Mouse (Mus musculus) MEL (cell line): ENCODE measurements around the gene Dact1. TPM values are rescaled to one million over a fixed set of nuclear protein-coding genes. Genes with fewer than 3 reads are reported as not detected.

ENCODE experiments used
- DNase-seq: peaks from one replicate; pipeline ENCODE4 v3.0.0; 2011; ENCODE audit warnings: low read depth, low spot score
- H3K27ac ChIP-seq: 2 replicates; pipeline ENCODE4 v1.5.1; 2012; ENCODE audit warnings: low read depth, mild to moderate bottlenecking, control low read depth, low read length, moderate library complexity; ENCODE audit not compliant: control insufficient read depth
- H3K27me3 ChIP-seq, 2 experiments: fragments of 150-350 bp in 1 of 2; sonication (generic) in 1 of 2; 2 replicates each; pipeline ENCODE4 v1.6.1; 2012; ENCODE audit warnings: low read length in 2 of 2, mild to moderate bottlenecking in 2 of 2, improper control_type of control experiment in 1 of 2, moderate library complexity in 1 of 2; ENCODE audit not compliant: insufficient read depth in 2 of 2, control insufficient read depth in 1 of 2
- H3K36me3 ChIP-seq, 2 experiments: 2 replicates each; pipeline ENCODE4 v1.6.1; 2012 to 2014; ENCODE audit warnings: low read length in 2 of 2, improper control_type of control experiment in 1 of 2, inconsistent platforms in 1 of 2, mild to moderate bottlenecking in 1 of 2; ENCODE audit not compliant: insufficient read depth in 2 of 2, control insufficient read depth in 1 of 2
- H3K4me1 ChIP-seq, 2 experiments: fragments of 150-350 bp in 1 of 2; sonication (generic) in 1 of 2; 2 replicates each; pipeline ENCODE4 v1.6.1; 2012; ENCODE audit warnings: low read length in 2 of 2, improper control_type of control experiment in 1 of 2, mild to moderate bottlenecking in 1 of 2; ENCODE audit not compliant: insufficient read depth in 2 of 2, control insufficient read depth in 1 of 2
- H3K4me3 ChIP-seq, 2 experiments: fragments of 150-350 bp in 1 of 2; sonication (generic) in 1 of 2; 2 replicates each; pipeline ENCODE4 v1.5.1; 2012; ENCODE audit warnings: low read depth in 2 of 2, low read length in 2 of 2, mild to moderate bottlenecking in 2 of 2, moderate library complexity in 2 of 2, control low read depth in 1 of 2, improper control_type of control experiment in 1 of 2; ENCODE audit not compliant: control insufficient read depth in 1 of 2, insufficient read depth in 1 of 2
- H3K79me2 ChIP-seq: 2 replicates; pipeline ENCODE4 v1.6.1; 2012; ENCODE audit warnings: mild to moderate bottlenecking, low read length, moderate library complexity; ENCODE audit not compliant: control insufficient read depth, poor library complexity, insufficient read depth
- H3K9ac ChIP-seq: 2 replicates; pipeline ENCODE4 v1.6.1; 2012; ENCODE audit warnings: low read depth, mild to moderate bottlenecking, control low read depth, low read length, moderate library complexity; ENCODE audit not compliant: control insufficient read depth, poor library complexity, severe bottlenecking
- H3K9me3 ChIP-seq: fragments of 150-350 bp; sonication (generic); replicated peaks from 2 replicates; pipeline ENCODE4 v1.6.1; 2012; ENCODE audit warnings: mild to moderate bottlenecking, low read length, improper control_type of control experiment, moderate library complexity; ENCODE audit not compliant: insufficient read depth
- CHD1 ChIP-seq: IDR thresholded peaks from 2 replicates; pipeline ENCODE4 v1.6.1; 2012; ENCODE audit warnings: low read depth, mild to moderate bottlenecking, inconsistent platforms, low read length, improper control_type of control experiment
- CHD2 ChIP-seq: IDR thresholded peaks from 2 replicates; pipeline ENCODE4 v1.6.1; 2011; ENCODE audit warnings: low read length, improper control_type of control experiment
- CTCF ChIP-seq, 3 experiments: IDR thresholded peaks in 2 of 3; conservative IDR thresholded peaks in 1 of 3; 2 replicates each; pipeline ENCODE4 v1.5.1; 2011 to 2012; ENCODE audit warnings: low read length in 3 of 3, low read depth in 2 of 3, mild to moderate bottlenecking in 2 of 3, improper control_type of control experiment in 1 of 3, inconsistent platforms in 1 of 3, mixed read lengths in 1 of 3, moderate library complexity in 1 of 3; ENCODE audit not compliant: control insufficient read depth in 1 of 3, insufficient read depth in 1 of 3, poor library complexity in 1 of 3, severe bottlenecking in 1 of 3
- E2F4 ChIP-seq: IDR thresholded peaks from 2 replicates; pipeline ENCODE4 v1.6.1; 2011; ENCODE audit warnings: low read depth, low read length, improper control_type of control experiment, borderline replicate concordance
- ELF1 ChIP-seq: IDR thresholded peaks from 2 replicates; pipeline ENCODE4 v1.6.1; 2014; ENCODE audit warnings: low read depth, mild to moderate bottlenecking, inconsistent platforms, low read length, improper control_type of control experiment, moderate library complexity
- MAFK ChIP-seq: IDR thresholded peaks from 2 replicates; pipeline ENCODE4 v1.6.1; 2011; ENCODE audit warnings: low read depth, mild to moderate bottlenecking, low read length, improper control_type of control experiment, borderline replicate concordance
- MAX ChIP-seq: IDR thresholded peaks from 2 replicates; pipeline ENCODE4 v1.6.1; 2011; ENCODE audit warnings: low read length, improper control_type of control experiment
- MAZ ChIP-seq: IDR thresholded peaks from 2 replicates; pipeline ENCODE4 v1.6.1; 2012; ENCODE audit warnings: low read depth, mild to moderate bottlenecking, inconsistent platforms, low read length, improper control_type of control experiment
- MEF2A ChIP-seq: IDR thresholded peaks from 2 replicates; pipeline ENCODE4 v1.6.1; 2014; ENCODE audit warnings: low read depth, mild to moderate bottlenecking, inconsistent platforms, low read length, improper control_type of control experiment; ENCODE audit not compliant: poor library complexity, insufficient replicate concordance, severe bottlenecking; ENCODE audit errors: extremely low read depth
- MXI1 ChIP-seq: IDR thresholded peaks from 2 replicates; pipeline ENCODE4 v1.6.1; 2011; ENCODE audit warnings: mild to moderate bottlenecking, low read depth, low read length, improper control_type of control experiment
- MYB ChIP-seq: IDR thresholded peaks from 2 replicates; pipeline ENCODE4 v1.6.1; 2011; ENCODE audit warnings: mild to moderate bottlenecking, low read depth, low read length, improper control_type of control experiment
- NELFE ChIP-seq: IDR thresholded peaks from 2 replicates; pipeline ENCODE4 v1.6.1; 2011; ENCODE audit warnings: low read depth, low read length, improper control_type of control experiment
- POLR2A ChIP-seq, 2 experiments: IDR thresholded peaks; 2 replicates each; pipeline ENCODE4 v1.6.1; 2011 to 2012; ENCODE audit warnings: low read length in 2 of 2, mild to moderate bottlenecking in 2 of 2, control low read depth in 1 of 2, improper control_type of control experiment in 1 of 2, low read depth in 1 of 2, moderate library complexity in 1 of 2; ENCODE audit not compliant: control insufficient read depth in 1 of 2, insufficient read depth in 1 of 2, poor library complexity in 1 of 2
- RAD21 ChIP-seq: IDR thresholded peaks from 2 replicates; pipeline ENCODE4 v1.6.1; 2011; ENCODE audit warnings: mild to moderate bottlenecking, low read depth, low read length, improper control_type of control experiment
- RCOR1 ChIP-seq: IDR thresholded peaks from 2 replicates; pipeline ENCODE4 v1.6.1; 2012; ENCODE audit warnings: low read depth, mild to moderate bottlenecking, inconsistent platforms, low read length, improper control_type of control experiment
- SMC3 ChIP-seq: IDR thresholded peaks from 2 replicates; pipeline ENCODE4 v1.6.1; 2011; ENCODE audit warnings: low read depth, low read length, improper control_type of control experiment
- TBP ChIP-seq: IDR thresholded peaks from 2 replicates; pipeline ENCODE4 v1.8.0; 2011; ENCODE audit warnings: low read depth, low read length, improper control_type of control experiment
- USF2 ChIP-seq, 2 experiments: IDR thresholded peaks; 2 replicates each; pipeline ENCODE4 v1.6.1; 2011 to 2012; ENCODE audit warnings: improper control_type of control experiment in 2 of 2, low read length in 2 of 2, borderline replicate concordance in 1 of 2, inconsistent platforms in 1 of 2, low read depth in 1 of 2, mild to moderate bottlenecking in 1 of 2; ENCODE audit not compliant: insufficient read depth in 1 of 2
- ZC3H11A ChIP-seq: IDR thresholded peaks from 2 replicates; pipeline ENCODE4 v1.6.1; 2012; ENCODE audit warnings: low read depth, mild to moderate bottlenecking, inconsistent platforms, low read length, improper control_type of control experiment
- ZMIZ1 ChIP-seq: IDR thresholded peaks from 2 replicates; pipeline ENCODE4 v1.6.1; 2012; ENCODE audit warnings: low read depth, mild to moderate bottlenecking, inconsistent platforms, low read length, improper control_type of control experiment, moderate library complexity
- ZNF384 ChIP-seq: IDR thresholded peaks from 2 replicates; pipeline ENCODE4 v1.6.1; 2012; ENCODE audit warnings: low read depth, mild to moderate bottlenecking, inconsistent platforms, low read length, improper control_type of control experiment
- polyA plus RNA-seq, 2 experiments: library from polyadenylated mRNA; stranded (reverse) in 1 of 2; unstranded in 1 of 2; fragments of >175 nt in 1 of 2; fragments of >200 nt in 1 of 2; gene quantifications; 2 replicates each; pipeline versions ENCODE4 v1.2.1 to v1.2.4; 2012; ENCODE audit warnings: low replicate concordance in 2 of 2, low read depth in 1 of 2; ENCODE audit not compliant: insufficient read length in 2 of 2, insufficient read depth in 1 of 2, missing spikeins in 1 of 2
- total RNA-seq: library from RNA; depleted of rRNA; stranded (reverse); fragments of 300-350 nt; gene quantifications from 2 replicates; pipeline ENCODE4 v1.2.3, GENCODE M21; 2012

Dact1 gene
- total and polyA plus RNA-seq, 3 experiments: 0.06 TPM; not detected in 2

DNA sequence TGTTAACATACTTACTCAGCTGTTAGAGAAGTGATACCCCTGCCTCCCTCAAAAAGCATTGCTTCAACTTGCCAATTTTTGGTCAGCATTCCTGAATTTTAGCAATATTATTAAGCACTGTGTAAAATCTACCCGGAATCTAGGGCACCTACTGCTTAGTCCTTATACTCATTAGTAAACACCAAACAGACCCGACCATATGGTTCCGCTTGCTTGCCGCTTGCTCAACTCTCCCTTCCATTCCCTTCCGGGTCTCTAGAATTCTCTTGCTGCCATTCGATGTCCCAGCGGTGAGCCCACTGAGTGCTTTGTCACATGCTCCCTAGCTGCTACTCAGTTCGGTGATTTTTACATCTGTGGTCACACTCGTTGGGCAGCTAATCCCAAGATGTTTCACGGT, 45.0 kb downstream of the Dact1 start:
- H3K27ac ChIP-seq: no peak overlapping the region
- TF ChIP-seq CHD2: no peak
- TF ChIP-seq RAD21: no peak
- no peak for TF ChIP-seq MAZ
- no peak for TF ChIP-seq MXI1
- TF ChIP-seq ZMIZ1: no peak
- TF ChIP-seq CHD1: no peak
- TF ChIP-seq MAFK: no peak
- TF ChIP-seq E2F4: no peak
- no peak for TF ChIP-seq MEF2A
- no peak for TF ChIP-seq SMC3
- no peak for TF ChIP-seq MAX
- TF ChIP-seq ZNF384: no peak
- no peak for TF ChIP-seq CTCF (IDR thresholded peaks at IDR 0.05 in 2 of 3, conservative IDR thresholded peaks at IDR 0.05 in 1 of 3; ENCODE audit: control insufficient read depth in 1 of 3, insufficient read depth in 1 of 3, low read depth in 2 of 3, low read length in 3 of 3, poor library complexity in 1 of 3, severe bottlenecking in 1 of 3)
- TF ChIP-seq ELF1: no peak
- TF ChIP-seq POLR2A (IDR thresholded peaks at IDR 0.05; ENCODE audit: control insufficient read depth in 1 of 2, insufficient read depth in 1 of 2, low read depth in 1 of 2, low read length in 2 of 2, poor library complexity in 1 of 2): no peak
- H3K4me1 ChIP-seq: no peaks in the 10 kb centered on the region
- H3K36me3 ChIP-seq: no peaks in the 10 kb centered on the region
- no peaks in the 10 kb centered on the region for H3K9me3 ChIP-seq
- no peaks in the 10 kb centered on the region for H3K79me2 ChIP-seq
- DNase-seq: no peak
- no peak overlapping the region for H3K4me3 ChIP-seq
- no peaks in the 10 kb centered on the region for H3K27me3 ChIP-seq
- no peak overlapping the region for H3K9ac ChIP-seq

DNA sequence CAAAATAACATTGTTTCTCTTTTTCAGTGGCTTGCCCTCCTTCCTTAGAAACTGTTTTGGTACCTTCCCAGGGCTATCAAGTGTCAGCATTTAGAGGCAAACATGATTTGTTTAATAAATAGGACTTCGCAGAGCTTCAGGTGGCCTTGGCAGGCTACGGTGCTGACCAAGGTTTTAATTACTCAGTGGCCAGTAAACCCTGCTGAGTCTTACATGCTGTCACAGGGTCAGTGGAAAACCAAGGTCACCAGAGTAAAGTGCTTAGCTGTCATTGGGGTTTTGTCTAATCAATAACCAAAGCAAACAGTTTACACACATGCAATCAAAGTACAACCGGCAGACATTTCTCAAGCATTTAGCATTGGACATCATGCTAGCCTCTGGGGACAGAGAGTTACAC, 45.4 kb downstream of the Dact1 start:
- TF ChIP-seq POLR2A (IDR thresholded peaks at IDR 0.05; ENCODE audit: control insufficient read depth in 1 of 2, insufficient read depth in 1 of 2, low read depth in 1 of 2, low read length in 2 of 2, poor library complexity in 1 of 2): no peak
- no peak for TF ChIP-seq TBP
- no peak for TF ChIP-seq NELFE
- Histone ChIP-seq H3K9me3 (no peaks in the 10 kb centered on the region), H3K4me1 (no peaks in the 10 kb centered on the region), H3K4me3 (no peak overlapping the region), H3K36me3 (no peaks in the 10 kb centered on the region), H3K27me3 (no peaks in the 10 kb centered on the region), H3K27ac (no peak overlapping the region), H3K79me2 (no peaks in the 10 kb centered on the region), H3K9ac (no peak overlapping the region)
- DNase-seq: no peak

DNA sequence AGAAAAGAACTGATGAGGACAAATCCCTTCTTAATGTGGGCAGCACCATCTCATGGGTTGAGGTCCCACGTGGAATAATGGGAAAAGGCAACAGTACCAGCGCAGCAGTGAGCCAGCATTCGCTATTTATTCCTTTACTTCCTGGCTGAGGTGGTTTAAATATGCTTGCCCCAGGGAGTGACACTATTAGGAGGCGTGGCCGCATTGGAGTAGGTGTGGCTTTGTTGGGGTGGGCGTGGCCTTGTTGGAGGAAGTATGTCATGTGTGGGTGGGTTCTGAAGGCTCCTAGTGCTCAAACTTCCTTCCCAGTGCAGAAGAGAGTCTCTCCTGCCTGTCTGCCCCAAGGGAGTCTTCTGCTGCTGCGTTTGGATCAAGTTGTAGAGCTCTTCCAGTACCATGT, 51.9 kb downstream of the Dact1 start:
- DNase-seq: peak; percentile 23
- Histone ChIP-seq H3K27me3 (no peaks in the 10 kb centered on the region), H3K9me3 (no peaks in the 10 kb centered on the region), H3K79me2 (no peaks in the 10 kb centered on the region), H3K9ac (no peak overlapping the region)
- TF ChIP-seq ZC3H11A: no peak
- no peak for TF ChIP-seq MYB
- no peak for TF ChIP-seq MAZ
- no peak for TF ChIP-seq CHD1
- TF ChIP-seq USF2 (IDR thresholded peaks at IDR 0.05; ENCODE audit: borderline replicate concordance in 1 of 2, insufficient read depth in 1 of 2, low read depth in 1 of 2, low read length in 2 of 2): no peak
- TF ChIP-seq ZNF384: no peak
- TF ChIP-seq E2F4: no peak
- no peak for TF ChIP-seq RCOR1
- TF ChIP-seq MAX: no peak
- no peak for TF ChIP-seq NELFE
- TF ChIP-seq, all 39 proteins: peak for 0
- no peak overlapping the region for H3K4me3 ChIP-seq
- H3K27ac ChIP-seq: no peak overlapping the region
- H3K4me1 ChIP-seq: no peaks in the 10 kb centered on the region
- H3K36me3 ChIP-seq: no peaks in the 10 kb centered on the region
